Mouse (Mus musculus) megakaryocyte, embryonic 14.5 days (primary cell): ENCODE data around the gene Herc3. TPM values are rescaled to one million over a fixed set of nuclear protein-coding genes. Genes with fewer than 3 reads are reported as not detected.
"Not testable (repeated sequence)": the region's sequence is repeated elsewhere in the genome, so short reads cannot be mapped to it uniquely, and the experiment has no call there.

Experiments used
- H3K27me3 ChIP-seq: replicated peaks from 2 replicates; pipeline ENCODE3; 2012; ENCODE audit warnings: inconsistent platforms
- H3K36me3 ChIP-seq: replicated peaks from 2 replicates; pipeline ENCODE3; 2012; ENCODE audit warnings: low read length, inconsistent platforms, mixed read lengths
- H3K4me1 ChIP-seq: 2 replicates; pipeline ENCODE4 v1.6.1; 2012; ENCODE audit warnings: inconsistent platforms
- H3K4me3 ChIP-seq: replicated peaks from 2 replicates; pipeline ENCODE3; 2012; ENCODE audit warnings: moderate library complexity, mild to moderate bottlenecking, inconsistent platforms
- H3K9me3 ChIP-seq: 2 replicates; pipeline ENCODE4 v1.6.1; 2012; ENCODE audit warnings: inconsistent platforms
- FLI1 ChIP-seq: IDR thresholded peaks from 2 replicates; pipeline ENCODE4 v1.6.1; 2012; ENCODE audit warnings: low read length, inconsistent platforms, mixed read lengths
- GATA1 ChIP-seq: IDR thresholded peaks from 3 replicates; pipeline ENCODE4 v1.6.1; 2012; ENCODE audit warnings: mixed read lengths, low read length, inconsistent platforms, borderline replicate concordance
- polyA plus RNA-seq: library from polyadenylated mRNA; stranded (reverse); fragments of >175 nt; gene quantifications from 2 replicates; pipeline ENCODE4 v1.2.3, GENCODE M21; 2012; ENCODE audit warnings: low replicate concordance; ENCODE audit not compliant: insufficient read depth

Gene Herc3
- 0.39 and 1.00 TPM in 2 replicates for polyA plus RNA-seq

GRCm38 (mm10) chr6:58831232-58832009 is at the start of gene Herc3:
Herc3 (plus strand) TSS chr6:58831465.
- no peaks in the 10 kb centered on the region for H3K9me3 ChIP-seq
- H3K4me3 ChIP-seq: peak within 1 kb of the TSS; percentile 94
- H3K36me3 ChIP-seq: no peaks in the 10 kb centered on the region
- H3K4me1 ChIP-seq: peaks cover 21% of the 10 kb centered on the region
- peaks cover 1% of the 10 kb centered on the region for H3K27me3 ChIP-seq
- no peak for TF ChIP-seq FLI1

DNA sequence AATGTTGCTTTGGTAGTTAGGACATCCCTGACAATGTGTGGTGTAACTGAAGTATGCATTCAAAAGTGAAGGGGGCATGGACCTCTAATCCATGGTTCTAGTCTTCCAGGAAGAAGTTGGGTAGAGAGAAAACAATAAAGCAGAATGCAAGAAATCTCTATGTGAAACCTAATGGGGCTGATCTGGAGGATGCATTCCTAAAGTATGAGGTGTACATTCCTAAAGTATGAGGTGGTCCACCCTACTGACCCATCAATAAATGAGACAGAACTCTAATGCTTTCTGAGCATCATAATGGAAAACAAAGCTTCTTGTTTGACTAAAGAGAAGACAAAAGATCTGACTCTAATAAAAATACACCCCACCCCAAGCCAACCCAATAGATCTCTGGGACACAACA is 29.9 kb upstream of the Herc3 start:
- Histone ChIP-seq H3K4me1 (no peaks in the 10 kb centered on the region), H3K27me3 (no peaks in the 10 kb centered on the region), H3K9me3 (no peaks in the 10 kb centered on the region), H3K4me3 (no peak overlapping the region), H3K36me3 (no peaks in the 10 kb centered on the region)
- TF ChIP-seq GATA1: no peak
- no peak for TF ChIP-seq FLI1

- Histone ChIP-seq H3K4me1 (no peaks in the 10 kb centered on the region), H3K4me3 (no peak overlapping the region), H3K36me3 (no peaks in the 10 kb centered on the region), H3K27me3 (no peaks in the 10 kb centered on the region), H3K9me3 (no peaks in the 10 kb centered on the region)
- TF ChIP-seq GATA1 (no peak), FLI1 (no peak)
Observed at GRCm38 (mm10) chr6:58814381-58814780, 16.9 kb upstream of the Herc3 start.

- H3K36me3 ChIP-seq, H3K4me1 ChIP-seq, H3K4me3 ChIP-seq, H3K9me3 ChIP-seq, H3K27me3 ChIP-seq: not testable (repeated sequence)
Observed at GRCm38 (mm10) chr6:58817037-58817436, 14.2 kb upstream of the Herc3 start.

GRCm38 (mm10) chr6:58825619-58826018 is 5.6 kb upstream of the Herc3 start:
- Histone ChIP-seq H3K4me3 (no peak overlapping the region), H3K36me3 (no peaks in the 10 kb centered on the region), H3K4me1 (peaks cover 4% of the 10 kb centered on the region), H3K9me3 (no peaks in the 10 kb centered on the region), H3K27me3 (no peaks in the 10 kb centered on the region)
- TF ChIP-seq FLI1: no peak
- no peak for TF ChIP-seq GATA1

DNA sequence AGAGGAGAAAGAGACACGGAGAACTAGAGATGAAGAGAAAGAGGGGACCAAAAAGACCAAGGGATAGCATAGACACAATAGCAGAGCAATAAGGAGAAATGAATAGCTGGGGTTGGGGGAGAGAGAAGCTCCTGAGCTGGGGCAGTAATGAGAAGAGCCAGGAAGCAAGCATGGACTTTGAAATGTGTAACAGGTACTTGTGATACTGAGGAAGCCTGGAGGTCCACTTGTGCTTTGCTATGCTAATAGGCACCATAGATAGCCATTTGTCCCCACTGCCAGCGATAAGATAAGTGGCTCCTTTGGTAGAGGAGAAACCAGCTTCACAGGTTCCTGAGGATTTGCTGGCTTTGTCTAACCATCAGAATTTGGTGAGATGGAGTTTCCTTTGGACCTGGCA is 5.2 kb upstream of the Herc3 start:
- Histone ChIP-seq H3K4me1 (peaks cover 9% of the 10 kb centered on the region), H3K36me3 (no peaks in the 10 kb centered on the region), H3K4me3 (no peak overlapping the region), H3K27me3 (no peaks in the 10 kb centered on the region), H3K9me3 (no peaks in the 10 kb centered on the region)
- no peak for TF ChIP-seq GATA1
- TF ChIP-seq FLI1: no peak

- Histone ChIP-seq H3K4me3 (no peak overlapping the region), H3K4me1 (peaks cover 21% of the 10 kb centered on the region), H3K36me3 (no peaks in the 10 kb centered on the region), H3K27me3 (peaks cover 1% of the 10 kb centered on the region), H3K9me3 (no peaks in the 10 kb centered on the region)
- TF ChIP-seq FLI1 (no peak), GATA1 (no peak)
Observed at GRCm38 (mm10) chr6:58828582-58828981, 2.7 kb upstream of the Herc3 start.

DNA sequence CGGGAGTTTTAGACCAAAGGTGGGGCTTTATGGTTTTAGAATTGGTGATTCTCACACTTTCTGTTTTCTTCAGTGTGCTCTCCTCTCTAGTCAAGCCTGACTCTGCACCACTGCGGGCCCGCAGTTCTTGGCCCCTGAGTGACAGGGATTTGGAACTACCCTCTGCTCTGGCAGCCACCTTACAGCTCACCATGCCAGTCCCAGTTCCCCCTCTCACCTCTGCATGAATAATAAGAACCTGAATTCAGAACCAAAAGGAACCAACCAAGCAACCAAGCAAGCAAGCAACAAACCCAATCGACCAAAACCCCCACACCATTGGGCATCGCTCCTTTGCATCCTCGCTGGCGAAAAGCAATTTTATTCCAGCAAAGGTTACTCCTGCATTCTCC is 429 bp upstream of the Herc3 start:
- TF ChIP-seq FLI1 (no peak), GATA1 (no peak)
- Histone ChIP-seq H3K4me1 (peaks cover 21% of the 10 kb centered on the region), H3K9me3 (no peaks in the 10 kb centered on the region), H3K27me3 (peaks cover 1% of the 10 kb centered on the region), H3K36me3 (no peaks in the 10 kb centered on the region), H3K4me3 (peak overlapping the region; percentile 94)

- TF ChIP-seq FLI1 (no peak), GATA1 (no peak)
- H3K36me3 ChIP-seq: no peaks in the 10 kb centered on the region
- H3K27me3 ChIP-seq: peaks cover 1% of the 10 kb centered on the region
- H3K4me3 ChIP-seq: peak overlapping the region; percentile 94
- no peaks in the 10 kb centered on the region for H3K9me3 ChIP-seq
- H3K4me1 ChIP-seq: peaks cover 21% of the 10 kb centered on the region
Observed at GRCm38 (mm10) chr6:58832591-58833018, 1.3 kb downstream of the Herc3 start.

- TF ChIP-seq FLI1: no peak
- no peak for TF ChIP-seq GATA1
- no peaks in the 10 kb centered on the region for H3K9me3 ChIP-seq
- no peak overlapping the region for H3K4me3 ChIP-seq
- H3K4me1 ChIP-seq: peaks cover 29% of the 10 kb centered on the region
- no peaks in the 10 kb centered on the region for H3K36me3 ChIP-seq
- peaks cover 1% of the 10 kb centered on the region for H3K27me3 ChIP-seq
Observed at GRCm38 (mm10) chr6:58834470-58834869, 3.2 kb downstream of the Herc3 start.
